Mouse (Mus musculus) left cerebral cortex, adult 9 months (tissue): ENCODE results near the gene Pdzd2.
A peak's percentile ranks its signal among the peaks of the same experiment; 100 is the strongest.

Experiments
- DNase-seq, 2 experiments: peaks; one replicate each; pipeline ENCODE4 v3.0.0; 2022; ENCODE audit warnings: low spot score in 2 of 2

The Pdzd2 gene

DNA sequence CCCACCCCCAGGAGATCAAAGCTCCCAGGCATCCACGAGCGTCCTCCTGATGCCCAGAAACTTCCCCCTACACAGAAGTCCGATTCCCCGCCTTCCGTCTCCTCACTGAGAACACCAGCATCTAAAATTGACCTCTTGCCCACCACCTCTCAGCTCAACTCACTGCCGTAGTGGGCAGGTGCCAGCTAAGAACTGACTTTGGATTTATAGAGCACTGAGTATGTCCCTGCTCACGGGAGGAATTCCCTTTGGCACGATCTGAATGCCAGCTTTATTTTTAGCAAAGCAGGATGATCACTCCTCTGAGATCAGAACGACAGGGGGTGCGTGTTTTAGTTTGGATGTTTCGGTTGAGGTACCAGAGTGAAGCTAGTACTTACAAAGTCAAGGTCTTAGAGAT lies 7.1 kb downstream of the Pdzd2 start:
- no peak for DNase-seq

- peak in 1 of 2 experiments; percentile 60 for DNase-seq
Measured at GRCm38 (mm10) chr15:12728381-12728780, 11.3 kb downstream of the Pdzd2 start.

DNA sequence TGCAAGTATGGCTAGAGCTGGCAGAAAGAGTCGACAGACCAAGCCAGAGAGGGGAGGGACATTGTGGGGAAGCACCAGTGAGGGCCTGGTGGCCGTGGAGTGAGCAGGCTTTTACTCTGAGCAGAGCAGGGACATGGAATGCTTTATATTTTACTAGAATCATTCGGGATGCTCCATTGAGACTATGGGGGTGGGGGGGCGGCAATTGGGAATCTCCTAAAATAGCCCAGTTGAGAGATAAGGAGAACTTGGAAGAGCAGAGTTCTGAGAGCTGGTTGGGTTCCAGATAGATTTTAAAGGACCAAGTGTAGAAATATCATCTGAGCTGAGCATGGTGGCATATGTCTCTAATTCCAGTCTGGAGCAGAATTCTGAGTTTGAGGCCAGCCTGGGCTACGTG lies 14.5 kb downstream of the Pdzd2 start:
- no peak for DNase-seq

- DNase-seq, result no peak
Measured at GRCm38 (mm10) chr15:12721684-12722500, 17.8 kb downstream of the Pdzd2 start.

DNA sequence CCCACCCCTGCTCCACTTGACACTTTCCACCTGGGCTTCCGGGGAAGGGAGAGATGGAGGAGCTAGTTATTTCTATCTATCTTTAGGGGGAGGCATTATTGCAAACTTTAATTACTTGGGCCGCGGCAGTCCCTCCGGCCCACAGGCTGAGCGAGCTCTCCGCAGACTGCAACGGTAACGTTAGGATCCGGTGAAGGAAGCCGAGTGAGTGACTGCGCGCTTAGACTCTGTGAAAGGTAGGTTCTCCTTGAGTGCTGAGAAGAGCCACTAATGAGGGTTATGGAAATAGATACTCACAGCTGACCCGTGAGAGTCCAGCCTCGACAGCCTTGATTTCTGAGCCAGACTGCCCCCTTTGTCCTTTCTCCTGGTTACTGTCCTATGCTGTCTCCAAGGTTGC lies 20.9 kb downstream of the Pdzd2 start:
- no peak for DNase-seq

- DNase-seq, result no peak
Measured at GRCm38 (mm10) chr15:12717410-12717809, 22.3 kb downstream of the Pdzd2 start.

DNA sequence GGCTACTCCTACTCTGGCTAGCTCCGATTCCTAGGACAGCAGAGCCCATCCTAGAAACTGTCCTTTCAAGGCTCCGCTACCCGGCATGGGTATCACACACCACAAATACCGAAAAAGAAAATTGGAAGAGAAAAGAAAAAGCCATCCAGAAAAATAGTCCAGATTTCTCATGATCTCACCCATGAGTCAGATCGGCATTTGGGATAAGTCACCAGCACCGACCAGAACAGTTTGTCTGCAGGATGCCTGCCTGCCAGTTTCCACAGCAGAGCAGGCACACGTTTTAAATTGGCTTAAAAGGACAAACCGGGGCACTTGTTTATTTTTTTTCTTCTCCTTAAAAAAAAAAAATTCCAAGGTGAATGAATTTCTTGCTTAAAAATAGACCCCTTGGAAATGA lies 22.8 kb downstream of the Pdzd2 start:
- DNase-seq, result no peak

DNA sequence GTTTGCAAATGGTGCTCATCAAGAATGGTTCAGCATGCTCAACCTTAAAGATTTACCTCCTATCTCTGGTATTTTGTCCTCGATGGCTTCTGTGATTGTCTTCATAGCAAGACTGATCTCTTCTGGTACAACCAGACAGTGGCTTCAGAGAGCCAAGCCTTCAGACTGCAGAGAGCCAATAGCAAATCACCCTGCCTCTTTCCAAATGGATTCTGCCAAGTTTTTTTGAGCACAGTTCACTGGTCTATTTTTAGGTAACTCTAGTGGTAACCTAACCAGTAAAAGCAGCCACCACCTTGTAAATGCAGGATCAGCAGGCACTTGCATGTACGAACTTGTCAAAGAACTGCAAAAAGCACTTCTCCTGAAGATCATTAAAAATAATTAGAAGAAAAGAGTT lies 25.4 kb downstream of the Pdzd2 start:
- DNase-seq, result no peak

DNA sequence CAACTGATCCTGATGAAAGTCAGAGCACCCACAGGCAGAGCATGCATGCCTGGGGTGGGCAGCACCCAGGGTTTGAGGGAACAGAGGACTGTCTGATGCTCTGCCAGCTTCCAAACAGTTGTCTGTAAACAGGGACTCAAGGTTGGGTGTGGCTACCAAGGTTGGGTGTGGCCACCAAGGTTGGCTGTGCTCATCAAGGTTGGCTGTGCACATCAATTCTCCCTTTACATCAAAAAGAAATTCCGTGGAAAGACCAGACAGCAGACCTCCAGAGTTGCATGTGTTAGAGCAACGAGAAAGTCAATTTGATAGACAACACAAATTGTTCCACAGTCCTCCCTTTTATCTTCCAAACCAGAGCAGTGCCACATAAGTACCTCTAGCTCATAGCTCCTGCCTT lies 26.5 kb downstream of the Pdzd2 start:
- DNase-seq, result no peak

DNA sequence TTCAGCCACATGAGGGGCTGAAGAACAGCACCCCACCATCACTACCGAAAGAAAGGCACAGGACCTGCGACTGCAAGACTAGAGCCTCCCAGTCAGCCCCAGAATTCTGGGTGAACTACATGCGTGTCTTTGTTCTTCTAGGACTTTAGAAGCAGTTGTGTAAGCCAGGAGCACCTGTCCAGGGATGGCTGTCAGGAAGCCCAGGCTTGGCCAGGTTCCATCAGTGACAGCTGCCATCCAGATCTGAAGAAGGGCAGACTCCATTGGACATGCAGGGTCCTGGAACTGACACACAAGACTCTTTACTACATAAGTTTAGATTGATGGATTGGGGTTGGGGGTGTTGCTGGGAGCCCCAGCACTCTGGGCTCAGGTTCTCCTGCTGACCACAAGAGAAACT lies 29.7 kb downstream of the Pdzd2 start:
- no peak for DNase-seq

GRCm38 (mm10) chr15:12708297-12708696 lies 31.4 kb downstream of the Pdzd2 start:
- DNase-seq, result no peak

DNA sequence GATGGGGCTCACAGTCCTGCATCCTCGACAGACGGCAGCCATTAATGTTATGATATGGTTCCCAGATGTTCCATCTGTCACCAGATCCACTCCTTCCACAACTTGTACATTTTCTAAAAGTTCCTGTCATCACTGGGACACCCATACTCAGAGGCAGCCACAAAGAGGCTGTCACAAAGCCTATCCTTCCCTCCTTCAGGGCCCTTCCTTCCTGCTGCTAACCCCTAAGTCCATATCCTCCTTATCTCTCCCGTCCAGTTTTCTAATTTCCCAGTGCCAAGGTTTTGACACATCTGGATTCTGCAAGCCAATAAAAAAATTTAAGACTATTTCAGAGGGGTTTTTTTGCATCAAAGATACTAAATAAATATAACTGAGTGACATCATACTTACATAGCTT lies 32.8 kb downstream of the Pdzd2 start:
- no peak for DNase-seq

DNA sequence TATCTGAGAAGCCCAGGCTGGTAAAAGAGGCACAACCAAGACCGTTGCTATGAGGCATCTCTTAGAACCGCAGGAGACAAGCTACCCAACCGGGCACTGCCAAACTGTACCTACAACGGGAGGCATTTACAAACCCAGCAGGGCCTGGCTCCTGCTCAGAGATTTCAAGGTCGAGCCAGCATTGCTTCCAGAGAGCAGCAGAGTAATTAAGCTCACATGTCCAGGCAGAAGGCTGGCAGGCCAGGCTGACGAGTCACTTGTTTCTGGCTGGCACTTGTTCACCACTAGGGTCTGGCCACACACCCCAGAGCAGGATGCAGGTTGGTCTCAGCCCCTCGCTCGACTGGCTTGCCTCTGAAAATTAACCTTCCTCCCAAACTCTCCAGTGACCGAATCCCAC lies 39.4 kb downstream of the Pdzd2 start:
- DNase-seq, result no peak

DNA sequence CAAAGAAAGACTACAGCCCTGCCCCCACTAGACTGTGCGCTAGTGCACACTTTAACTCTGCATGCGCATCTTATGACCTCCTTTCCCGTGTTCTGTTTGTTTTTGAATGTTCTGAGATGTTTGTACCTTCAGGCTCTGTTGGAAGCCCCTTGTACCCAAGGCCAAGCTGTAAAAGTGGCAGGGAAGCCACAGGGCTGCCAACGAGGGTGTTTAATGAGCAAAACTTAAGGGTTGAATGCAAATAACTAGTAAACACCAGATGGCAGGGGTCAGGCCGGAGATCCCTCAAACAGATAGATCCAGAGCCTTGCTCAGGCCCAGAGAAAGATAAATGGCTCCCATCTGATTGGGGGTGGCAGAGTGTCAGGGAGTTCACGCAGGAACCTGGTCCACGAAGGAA lies 42.0 kb downstream of the Pdzd2 start:
- no peak for DNase-seq

DNA sequence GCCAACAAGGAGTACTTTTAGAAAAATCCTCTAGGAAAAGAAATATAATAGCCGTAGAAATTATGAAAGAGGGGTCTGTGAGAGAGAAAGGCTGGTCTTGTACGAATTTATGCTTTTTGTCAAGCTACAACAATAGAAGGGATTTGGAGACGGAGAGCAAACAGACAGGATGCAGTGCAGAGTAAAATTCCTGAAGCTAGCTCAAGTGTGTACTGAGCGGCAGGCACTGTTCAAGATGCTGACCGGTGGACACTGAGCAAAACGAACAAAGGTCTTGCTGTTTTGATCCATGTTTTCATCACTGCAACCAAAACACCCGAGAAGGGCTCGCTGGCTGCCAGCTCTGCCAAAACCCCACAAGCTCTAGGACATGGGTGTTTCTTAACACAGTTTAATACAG lies 42.8 kb downstream of the Pdzd2 start:
- DNase-seq, result no peak

- peak in 1 of 2 experiments; percentile 7 for DNase-seq
Measured at GRCm38 (mm10) chr15:12689716-12690381, 49.9 kb downstream of the Pdzd2 start.

GRCm38 (mm10) chr15:12682549-12682948 lies 57.2 kb downstream of the Pdzd2 start:
- peak; percentile 5 to 32 for DNase-seq

- DNase-seq, result no peak
Measured at GRCm38 (mm10) chr15:12681891-12682290, 57.8 kb downstream of the Pdzd2 start.

GRCm38 (mm10) chr15:12680750-12681149 lies 59.0 kb downstream of the Pdzd2 start:
- peak in 1 of 2 experiments; percentile 30 for DNase-seq

DNA sequence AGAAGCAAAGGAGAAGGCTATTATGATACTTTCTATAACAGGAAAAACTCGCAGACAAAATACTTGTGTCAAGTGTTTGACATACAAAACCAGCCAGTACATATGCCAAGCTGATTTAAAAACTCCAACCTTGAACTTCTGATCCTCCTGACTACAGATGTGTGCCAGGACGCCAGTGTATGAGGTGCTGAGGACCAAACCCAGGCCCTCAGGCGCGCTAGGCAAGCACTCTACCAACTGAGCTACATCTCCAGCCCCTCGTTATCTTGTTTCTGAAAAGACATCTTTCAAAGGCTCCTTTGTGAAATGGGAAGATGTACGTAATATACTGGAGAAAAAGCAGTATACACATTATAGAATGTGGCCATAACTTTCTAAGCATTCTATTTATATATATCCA lies 59.7 kb downstream of the Pdzd2 start:
- DNase-seq, result no peak

DNA sequence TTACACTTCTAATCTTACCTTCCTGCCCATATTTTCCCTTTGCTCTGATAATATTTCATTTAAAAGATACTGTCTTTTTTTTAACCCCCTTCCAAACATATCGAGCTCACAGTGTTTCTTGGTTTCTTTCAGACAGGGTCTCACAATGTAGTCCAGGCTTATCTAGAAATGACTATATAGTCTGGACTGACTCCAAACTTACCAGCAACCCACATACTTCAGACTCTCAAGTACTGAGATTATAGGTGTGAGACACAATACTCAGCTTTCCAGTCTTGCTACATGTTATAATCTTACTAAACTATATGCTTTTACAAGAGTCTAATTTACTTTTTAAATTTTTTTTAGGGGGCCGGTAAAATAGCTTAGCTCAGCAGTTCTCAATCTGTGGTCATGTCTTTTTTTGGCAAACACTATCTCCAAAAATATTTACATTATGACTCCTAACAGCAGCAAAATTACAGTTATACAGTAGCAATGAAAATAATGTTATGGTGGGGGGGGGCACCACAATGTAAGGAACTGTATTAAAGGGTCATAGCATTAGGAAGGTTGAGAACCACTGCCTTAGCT lies 61.1 kb downstream of the Pdzd2 start:
- DNase-seq, result no peak

GRCm38 (mm10) chr15:12675366-12675765 lies 64.4 kb downstream of the Pdzd2 start:
- DNase-seq, result no peak

GRCm38 (mm10) chr15:12674026-12674425 lies 65.7 kb downstream of the Pdzd2 start:
- no peak for DNase-seq
